Mouse (Mus musculus) MEL (cell line): ENCODE data around the gene Nat8f4. TPM values are rescaled to one million over a fixed set of nuclear protein-coding genes. Genes with fewer than 3 reads are reported as not detected.
A peak's percentile ranks its signal among the peaks of the same experiment; 100 is the strongest.
"Not testable (repeated sequence)": the region's sequence is repeated elsewhere in the genome, so short reads cannot be mapped to it uniquely, and the experiment has no call there.

ENCODE experiments used
- DNase-seq: peaks from one replicate; pipeline ENCODE4 v3.0.0; 2011; ENCODE audit warnings: low read depth, low spot score
- H3K27ac ChIP-seq: 2 replicates; pipeline ENCODE4 v1.5.1; 2012; ENCODE audit warnings: low read depth, mild to moderate bottlenecking, control low read depth, low read length, moderate library complexity; ENCODE audit not compliant: control insufficient read depth
- H3K27me3 ChIP-seq, 2 experiments: fragments of 150-350 bp in 1 of 2; sonication (generic) in 1 of 2; 2 replicates each; pipeline ENCODE4 v1.6.1; 2012; ENCODE audit warnings: low read length in 2 of 2, mild to moderate bottlenecking in 2 of 2, improper control_type of control experiment in 1 of 2, moderate library complexity in 1 of 2; ENCODE audit not compliant: insufficient read depth in 2 of 2, control insufficient read depth in 1 of 2
- H3K36me3 ChIP-seq, 2 experiments: 2 replicates each; pipeline ENCODE4 v1.6.1; 2012 to 2014; ENCODE audit warnings: low read length in 2 of 2, improper control_type of control experiment in 1 of 2, inconsistent platforms in 1 of 2, mild to moderate bottlenecking in 1 of 2; ENCODE audit not compliant: insufficient read depth in 2 of 2, control insufficient read depth in 1 of 2
- H3K4me1 ChIP-seq, 2 experiments: fragments of 150-350 bp in 1 of 2; sonication (generic) in 1 of 2; 2 replicates each; pipeline ENCODE4 v1.6.1; 2012; ENCODE audit warnings: low read length in 2 of 2, improper control_type of control experiment in 1 of 2, mild to moderate bottlenecking in 1 of 2; ENCODE audit not compliant: insufficient read depth in 2 of 2, control insufficient read depth in 1 of 2
- H3K4me3 ChIP-seq, 2 experiments: fragments of 150-350 bp in 1 of 2; sonication (generic) in 1 of 2; 2 replicates each; pipeline ENCODE4 v1.5.1; 2012; ENCODE audit warnings: low read depth in 2 of 2, low read length in 2 of 2, mild to moderate bottlenecking in 2 of 2, moderate library complexity in 2 of 2, control low read depth in 1 of 2, improper control_type of control experiment in 1 of 2; ENCODE audit not compliant: control insufficient read depth in 1 of 2, insufficient read depth in 1 of 2
- H3K79me2 ChIP-seq: 2 replicates; pipeline ENCODE4 v1.6.1; 2012; ENCODE audit warnings: mild to moderate bottlenecking, low read length, moderate library complexity; ENCODE audit not compliant: control insufficient read depth, poor library complexity, insufficient read depth
- H3K9ac ChIP-seq: 2 replicates; pipeline ENCODE4 v1.6.1; 2012; ENCODE audit warnings: low read depth, mild to moderate bottlenecking, control low read depth, low read length, moderate library complexity; ENCODE audit not compliant: control insufficient read depth, poor library complexity, severe bottlenecking
- H3K9me3 ChIP-seq: fragments of 150-350 bp; sonication (generic); replicated peaks from 2 replicates; pipeline ENCODE4 v1.6.1; 2012; ENCODE audit warnings: mild to moderate bottlenecking, low read length, improper control_type of control experiment, moderate library complexity; ENCODE audit not compliant: insufficient read depth
- CTCF ChIP-seq, 3 experiments: IDR thresholded peaks in 2 of 3; conservative IDR thresholded peaks in 1 of 3; 2 replicates each; pipeline ENCODE4 v1.5.1; 2011 to 2012; ENCODE audit warnings: low read length in 3 of 3, low read depth in 2 of 3, mild to moderate bottlenecking in 2 of 3, improper control_type of control experiment in 1 of 3, inconsistent platforms in 1 of 3, mixed read lengths in 1 of 3, moderate library complexity in 1 of 3; ENCODE audit not compliant: control insufficient read depth in 1 of 3, insufficient read depth in 1 of 3, poor library complexity in 1 of 3, severe bottlenecking in 1 of 3
- ELF1 ChIP-seq: IDR thresholded peaks from 2 replicates; pipeline ENCODE4 v1.6.1; 2014; ENCODE audit warnings: low read depth, mild to moderate bottlenecking, inconsistent platforms, low read length, improper control_type of control experiment, moderate library complexity
- EP300 ChIP-seq, 2 experiments: IDR thresholded peaks; 2 replicates each; pipeline ENCODE4 v1.6.1; 2011; ENCODE audit warnings: improper control_type of control experiment in 2 of 2, low read length in 2 of 2, low read depth in 1 of 2, mild to moderate bottlenecking in 1 of 2
- ETS1 ChIP-seq: IDR thresholded peaks from 2 replicates; pipeline ENCODE4 v1.6.1; 2012; ENCODE audit warnings: low read depth, mild to moderate bottlenecking, inconsistent platforms, low read length, improper control_type of control experiment, moderate library complexity
- GATA1 ChIP-seq: IDR thresholded peaks from 2 replicates; pipeline ENCODE4 v1.6.1; 2011; ENCODE audit warnings: low read depth, low read length, improper control_type of control experiment
- HCFC1 ChIP-seq: IDR thresholded peaks from 2 replicates; pipeline ENCODE4 v1.6.1; 2012; ENCODE audit warnings: low read depth, mild to moderate bottlenecking, inconsistent platforms, low read length, improper control_type of control experiment, moderate library complexity
- MAX ChIP-seq: IDR thresholded peaks from 2 replicates; pipeline ENCODE4 v1.6.1; 2011; ENCODE audit warnings: low read length, improper control_type of control experiment
- MXI1 ChIP-seq: IDR thresholded peaks from 2 replicates; pipeline ENCODE4 v1.6.1; 2011; ENCODE audit warnings: mild to moderate bottlenecking, low read depth, low read length, improper control_type of control experiment
- MYC ChIP-seq: IDR thresholded peaks from 2 replicates; pipeline ENCODE4 v1.6.1; 2011; ENCODE audit warnings: low read depth, mild to moderate bottlenecking, low read length, improper control_type of control experiment, moderate library complexity
- NELFE ChIP-seq: IDR thresholded peaks from 2 replicates; pipeline ENCODE4 v1.6.1; 2011; ENCODE audit warnings: low read depth, low read length, improper control_type of control experiment
- POLR2A ChIP-seq, 2 experiments: IDR thresholded peaks; 2 replicates each; pipeline ENCODE4 v1.6.1; 2011 to 2012; ENCODE audit warnings: low read length in 2 of 2, mild to moderate bottlenecking in 2 of 2, control low read depth in 1 of 2, improper control_type of control experiment in 1 of 2, low read depth in 1 of 2, moderate library complexity in 1 of 2; ENCODE audit not compliant: control insufficient read depth in 1 of 2, insufficient read depth in 1 of 2, poor library complexity in 1 of 2
- POLR2AphosphoS2 ChIP-seq: IDR thresholded peaks from 2 replicates; pipeline ENCODE4 v1.6.1; 2011; ENCODE audit warnings: low read length, improper control_type of control experiment
- SIN3A ChIP-seq: IDR thresholded peaks from 2 replicates; pipeline ENCODE4 v1.6.1; 2012; ENCODE audit warnings: low read length, improper control_type of control experiment, inconsistent platforms
- TAL1 ChIP-seq: IDR thresholded peaks from 2 replicates; pipeline ENCODE4 v1.6.1; 2012; ENCODE audit warnings: mild to moderate bottlenecking, inconsistent platforms, low read length, moderate library complexity, mixed read lengths
- TBP ChIP-seq: IDR thresholded peaks from 2 replicates; pipeline ENCODE4 v1.8.0; 2011; ENCODE audit warnings: low read depth, low read length, improper control_type of control experiment
- TCF12 ChIP-seq: IDR thresholded peaks from 2 replicates; pipeline ENCODE4 v1.6.1; 2014; ENCODE audit warnings: low read depth, mild to moderate bottlenecking, inconsistent platforms, low read length, improper control_type of control experiment, moderate library complexity
- USF1 ChIP-seq: IDR thresholded peaks from 2 replicates; pipeline ENCODE4 v1.6.1; 2014; ENCODE audit warnings: low read depth, mild to moderate bottlenecking, inconsistent platforms, low read length, improper control_type of control experiment, moderate library complexity
- ZC3H11A ChIP-seq: IDR thresholded peaks from 2 replicates; pipeline ENCODE4 v1.6.1; 2012; ENCODE audit warnings: low read depth, mild to moderate bottlenecking, inconsistent platforms, low read length, improper control_type of control experiment
- ZMIZ1 ChIP-seq: IDR thresholded peaks from 2 replicates; pipeline ENCODE4 v1.6.1; 2012; ENCODE audit warnings: low read depth, mild to moderate bottlenecking, inconsistent platforms, low read length, improper control_type of control experiment, moderate library complexity
- ZNF384 ChIP-seq: IDR thresholded peaks from 2 replicates; pipeline ENCODE4 v1.6.1; 2012; ENCODE audit warnings: low read depth, mild to moderate bottlenecking, inconsistent platforms, low read length, improper control_type of control experiment
- polyA plus RNA-seq, 2 experiments: library from polyadenylated mRNA; stranded (reverse) in 1 of 2; unstranded in 1 of 2; fragments of >175 nt in 1 of 2; fragments of >200 nt in 1 of 2; gene quantifications; 2 replicates each; pipeline versions ENCODE4 v1.2.1 to v1.2.4; 2012; ENCODE audit warnings: low replicate concordance in 2 of 2, low read depth in 1 of 2; ENCODE audit not compliant: insufficient read length in 2 of 2, insufficient read depth in 1 of 2, missing spikeins in 1 of 2
- total RNA-seq: library from RNA; depleted of rRNA; stranded (reverse); fragments of 300-350 nt; gene quantifications from 2 replicates; pipeline ENCODE4 v1.2.3, GENCODE M21; 2012

The Nat8f4 gene
- total and polyA plus RNA-seq, 3 experiments, result 2.6 to 3.0 TPM; not detected in 1

DNA sequence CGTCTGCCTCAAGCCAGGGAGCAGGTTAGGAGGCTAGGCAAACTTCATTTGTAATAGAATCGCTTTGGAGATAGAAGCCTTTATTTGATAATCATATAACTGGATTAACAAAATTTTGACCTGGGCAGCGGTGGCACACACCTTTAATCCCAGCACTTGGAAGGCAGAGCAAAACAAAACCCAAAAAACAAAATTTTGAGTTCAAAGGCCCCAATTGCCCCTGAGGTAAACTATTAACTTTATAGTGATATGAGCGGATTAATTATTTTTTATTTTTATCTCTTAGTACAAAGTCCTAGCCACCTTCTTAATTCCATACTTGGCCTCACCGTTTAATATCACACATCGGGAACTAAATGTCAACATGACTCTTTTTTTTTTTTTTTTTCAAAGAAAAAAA is 11.9 kb upstream of the Nat8f4 start:
- Histone ChIP-seq H3K79me2 (peaks cover 13% of the 10 kb centered on the region), H3K9me3 (no peaks in the 10 kb centered on the region), H3K9ac (peak overlapping the region; percentile 73), H3K27ac (peak overlapping the region; percentile 77), H3K36me3 (peaks cover 2 to 9% of the 10 kb centered on the region in 2 experiments), H3K27me3 (no peaks in the 10 kb centered on the region)
- TF ChIP-seq TCF12 (no peak), ZC3H11A (no peak), MXI1 (no peak), MAX (no peak), CTCF (IDR thresholded peaks at IDR 0.05 in 2 of 3, conservative IDR thresholded peaks at IDR 0.05 in 1 of 3; ENCODE audit: control insufficient read depth in 1 of 3, insufficient read depth in 1 of 3, low read depth in 2 of 3, low read length in 3 of 3, poor library complexity in 1 of 3, severe bottlenecking in 1 of 3) (no peak), ZNF384 (0 out of 2 replicates have a peak, but pooled peaks have one; percentile 22)
- TF ChIP-seq, all 39 proteins: peak for 1
- H3K4me3 ChIP-seq, result peak overlapping the region; percentile 59 to 71
- no peak for DNase-seq
- peaks cover 8 to 9% of the 10 kb centered on the region in 2 experiments; a peak in 3 of 4 replicates for H3K4me1 ChIP-seq

DNA sequence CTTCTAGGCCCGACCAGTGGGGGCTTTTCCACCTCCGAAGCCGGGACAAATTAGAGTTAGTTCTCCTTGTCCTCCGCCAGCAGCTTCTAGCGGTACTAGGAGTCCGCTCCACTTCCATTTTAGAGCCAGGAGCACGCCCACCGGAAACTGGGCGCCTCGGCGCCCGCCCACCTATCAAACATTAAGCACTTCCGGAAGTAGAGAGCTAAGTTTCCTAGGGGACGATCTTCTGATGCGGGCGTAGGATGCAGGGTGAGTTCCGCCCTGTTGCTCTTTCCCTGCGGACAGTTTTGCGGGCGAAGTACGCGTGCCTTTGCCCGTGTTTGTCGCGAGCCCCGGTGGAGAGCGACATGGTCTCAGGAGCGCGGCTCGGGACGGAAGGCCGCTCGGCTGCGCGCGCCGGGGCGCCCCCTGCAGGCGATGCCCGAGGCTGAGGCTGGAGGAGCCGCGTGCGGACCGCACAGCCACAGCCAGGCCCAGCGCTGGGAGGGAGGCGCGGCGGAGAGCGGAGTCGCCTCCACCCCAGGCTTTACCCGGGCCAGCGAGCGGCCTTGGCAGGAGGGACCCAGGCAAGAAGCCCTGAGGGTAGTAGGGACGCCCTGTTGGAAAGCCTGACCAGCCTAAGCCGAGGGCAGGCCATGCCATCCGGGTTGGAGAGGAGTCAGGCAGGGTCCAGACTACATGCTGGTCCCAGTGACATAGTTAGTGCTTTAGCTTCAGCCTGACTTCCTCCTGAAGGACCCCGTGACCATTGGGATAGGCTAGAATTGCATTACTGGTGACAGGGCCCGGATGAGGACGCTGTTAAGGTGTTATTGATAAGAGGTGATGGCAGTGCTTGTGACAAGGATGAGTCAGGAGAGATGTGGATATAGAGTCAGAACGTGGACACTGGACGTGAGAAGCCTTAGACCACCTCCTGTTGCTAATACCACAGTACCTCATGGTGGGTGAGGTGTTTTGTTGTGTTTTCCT is 11.1 kb upstream of the Nat8f4 start, which contains the start of gene Nat8f1:
Nat8f1 (minus strand) TSS at position 149 of the 975 bp plus-strand sequence.
- DNase-seq, result peak; percentile 95
- not testable (repeated sequence) for H3K4me1 ChIP-seq, H3K36me3 ChIP-seq, H3K27me3 ChIP-seq, H3K9me3 ChIP-seq
- peak within 1 kb of the TSS; percentile 71 to 80 for H3K4me3 ChIP-seq
- peak within 1 kb of the TSS; percentile 77 for H3K27ac ChIP-seq
- peak; percentile 72 for TF ChIP-seq HCFC1
- TF ChIP-seq EP300 (IDR thresholded peaks at IDR 0.05; ENCODE audit: low read depth in 1 of 2, low read length in 2 of 2), result peak; percentile 19 to 43; a peak in 2 of 4 replicates
- peak; percentile 83 for TF ChIP-seq ELF1
- peak; percentile 84 for TF ChIP-seq ZMIZ1
- TF ChIP-seq ETS1, result peak; percentile 28; the same call in 1 of the 2 replicates
- TF ChIP-seq MAX, result peak; percentile 19; the same call in 1 of the 2 replicates
- TF ChIP-seq NELFE, result peak; percentile 57
- peak in 2 of 3 experiments; percentile 22 to 41; a peak in 3 of 6 replicates for TF ChIP-seq CTCF (IDR thresholded peaks at IDR 0.05 in 2 of 3, conservative IDR thresholded peaks at IDR 0.05 in 1 of 3; ENCODE audit: control insufficient read depth in 1 of 3, insufficient read depth in 1 of 3, low read depth in 2 of 3, low read length in 3 of 3, poor library complexity in 1 of 3, severe bottlenecking in 1 of 3)
- TF ChIP-seq GATA1, result peak; percentile 67
- peak; percentile 66 for TF ChIP-seq TAL1
- TF ChIP-seq TBP, result peak; percentile 87
- TF ChIP-seq MXI1, result peak; percentile 46
- TF ChIP-seq USF1, result peak; percentile 80
- TF ChIP-seq MYC, result peak; percentile 71; the same call in 1 of the 2 replicates
- peak; percentile 70 to 78 for TF ChIP-seq POLR2A (IDR thresholded peaks at IDR 0.05; ENCODE audit: control insufficient read depth in 1 of 2, insufficient read depth in 1 of 2, low read depth in 1 of 2, low read length in 2 of 2, poor library complexity in 1 of 2)
- TF ChIP-seq TCF12, result peak; percentile 50
- TF ChIP-seq SIN3A, result peak; percentile 77
- peak; percentile 59; the same call in 1 of the 2 replicates for TF ChIP-seq POLR2AphosphoS2
- H3K79me2 ChIP-seq, result peaks cover 13% of the 10 kb centered on the region
- peak within 1 kb of the TSS; percentile 73 for H3K9ac ChIP-seq
